Mouse (Mus musculus): ENCODE data around the gene Ftsj1. TPM values are rescaled to one million over a fixed set of nuclear protein-coding genes. Genes with fewer than 3 reads are reported as not detected.

Ftsj1 gene
- total and polyA plus RNA-seq, 3 experiments = 51.8 to 124 TPM; not detected in 1

DNA sequence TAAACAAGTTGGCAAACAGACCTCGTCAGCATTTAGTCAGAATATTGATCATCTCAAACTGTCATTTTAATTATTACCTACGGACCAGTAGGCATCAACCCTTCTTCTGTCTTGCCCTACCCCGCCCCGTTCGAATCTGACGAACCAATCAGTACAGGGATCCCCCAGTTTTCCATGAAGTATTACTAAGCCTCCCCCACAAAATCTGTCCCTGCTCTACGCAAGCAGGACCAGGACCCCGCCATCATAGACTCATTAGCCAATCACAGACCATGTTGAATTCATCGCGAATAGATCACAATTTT lies 58.8 kb downstream of the Ftsj1 start, which contains the start of gene Ebp:
TSS of gene Ebp (minus strand) at position 94 of the 305 bp plus-strand sequence.
- no peaks in the 10 kb centered on the region for H3K27me3 ChIP-seq (ENCODE audit: control insufficient read depth in 1 of 2, insufficient read depth in 2 of 2, low read length in 2 of 2)
- peak within 1 kb of the TSS; percentile 92 for H3K9ac ChIP-seq (ENCODE audit: control insufficient read depth, low read depth, low read length, poor library complexity, severe bottlenecking)
- peak within 1 kb of the TSS; percentile 77 to 91 for H3K4me3 ChIP-seq (ENCODE audit: control insufficient read depth in 1 of 2, insufficient read depth in 1 of 2, low read depth in 2 of 2, low read length in 2 of 2)
- peak within 1 kb of the TSS; percentile 69 for H3K27ac ChIP-seq (ENCODE audit: control insufficient read depth, low read depth, low read length)
- no peak for TF ChIP-seq TCF12 (IDR thresholded peaks at IDR 0.05; ENCODE audit: low read depth, low read length)
- no peak for TF ChIP-seq GABPA (IDR thresholded peaks at IDR 0.05; ENCODE audit: low read depth, low read length)
- TF ChIP-seq ZNF384 (IDR thresholded peaks at IDR 0.05; ENCODE audit: low read depth, low read length) = no peak
- no peak for TF ChIP-seq HCFC1 (IDR thresholded peaks at IDR 0.05; ENCODE audit: low read depth, low read length)
- no peak for TF ChIP-seq BHLHE40 (IDR thresholded peaks at IDR 0.05; ENCODE audit: borderline replicate concordance, low read depth, low read length)
- no peak for TF ChIP-seq USF2 (IDR thresholded peaks at IDR 0.05; ENCODE audit: borderline replicate concordance in 1 of 2, insufficient read depth in 1 of 2, low read depth in 1 of 2, low read length in 2 of 2)
- TF ChIP-seq MAZ (IDR thresholded peaks at IDR 0.05; ENCODE audit: low read depth, low read length) = no peak
- no peak for TF ChIP-seq TBP (IDR thresholded peaks at IDR 0.05; ENCODE audit: low read depth, low read length)
- no peak for TF ChIP-seq POLR2A (IDR thresholded peaks at IDR 0.05; ENCODE audit: control insufficient read depth in 1 of 2, insufficient read depth in 1 of 2, low read depth in 1 of 2, low read length in 2 of 2, poor library complexity in 1 of 2)
- no peak for TF ChIP-seq KAT2A (conservative IDR thresholded peaks at IDR 0.05; ENCODE audit: low read depth, low read length)
- no peak for TF ChIP-seq USF1 (IDR thresholded peaks at IDR 0.05; ENCODE audit: low read depth, low read length)
- no peak for TF ChIP-seq ZC3H11A (IDR thresholded peaks at IDR 0.05; ENCODE audit: low read depth, low read length)
- TF ChIP-seq RAD21 (IDR thresholded peaks at IDR 0.05; ENCODE audit: low read depth, low read length) = no peak
- no peak for TF ChIP-seq NRF1 (IDR thresholded peaks at IDR 0.05; ENCODE audit: insufficient read depth, low read depth, low read length, poor library complexity, severe bottlenecking)
- TF ChIP-seq MXI1 (IDR thresholded peaks at IDR 0.05; ENCODE audit: low read depth, low read length) = no peak
- no peaks in the 10 kb centered on the region for H3K9me3 ChIP-seq (replicated peaks; ENCODE audit: insufficient read depth, low read length)
- H3K4me1 ChIP-seq (ENCODE audit: control insufficient read depth in 1 of 2, insufficient read depth in 2 of 2, low read length in 2 of 2) = peaks cover 2 to 16% of the 10 kb centered on the region in 2 experiments
- peaks cover 10% of the 10 kb centered on the region for H3K79me2 ChIP-seq (ENCODE audit: control insufficient read depth, insufficient read depth, low read length, poor library complexity)
- peaks cover 0 to 7% of the 10 kb centered on the region in 2 experiments; a peak in 2 of 4 replicates for H3K36me3 ChIP-seq (ENCODE audit: control insufficient read depth in 1 of 2, insufficient read depth in 2 of 2, low read length in 2 of 2)
- no peak for DNase-seq (ENCODE audit: low read depth, low spot score)

DNA sequence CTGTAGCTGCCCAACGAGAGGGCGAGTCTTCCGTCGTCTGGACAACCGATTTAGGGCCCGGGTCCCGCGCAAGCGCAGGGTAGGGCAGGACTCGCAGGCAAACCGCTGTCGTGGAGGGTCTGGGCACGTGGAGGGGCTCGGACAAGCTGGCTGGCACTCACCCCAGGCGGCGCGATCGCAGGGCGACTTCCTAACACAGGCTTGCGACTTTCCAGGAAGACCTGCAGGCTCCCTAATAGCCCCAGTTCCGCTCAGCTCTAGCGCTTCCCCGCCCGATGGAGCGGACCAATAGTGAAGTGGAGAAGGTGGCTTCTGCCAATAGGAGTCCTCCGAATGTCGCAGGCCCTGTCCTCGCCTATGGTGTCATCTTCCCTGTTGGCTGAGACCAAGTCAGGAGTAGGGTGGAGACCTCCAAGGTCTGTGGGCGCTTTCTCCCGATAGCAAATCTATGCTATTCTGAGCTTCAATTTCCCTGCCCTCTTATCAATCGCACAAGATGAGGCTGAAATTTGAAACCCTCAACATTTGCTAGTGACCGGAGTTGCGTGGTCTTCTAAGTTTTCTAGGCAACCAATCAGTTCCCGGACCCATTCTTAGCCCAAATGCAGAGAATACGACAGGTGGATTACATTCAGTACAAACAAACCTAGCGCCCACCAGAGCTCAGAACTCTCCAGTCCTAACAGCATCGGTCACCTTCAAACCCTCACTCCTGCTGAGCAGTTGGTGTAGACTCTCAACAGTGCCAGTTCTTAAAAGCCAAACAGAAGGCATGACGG lies 59.4 kb downstream of the Ftsj1 start:
- peaks cover 10% of the 10 kb centered on the region for H3K79me2 ChIP-seq (ENCODE audit: control insufficient read depth, insufficient read depth, low read length, poor library complexity)
- no peaks in the 10 kb centered on the region for H3K27me3 ChIP-seq (ENCODE audit: control insufficient read depth in 1 of 2, insufficient read depth in 2 of 2, low read length in 2 of 2)
- no peaks in the 10 kb centered on the region for H3K9me3 ChIP-seq (replicated peaks; ENCODE audit: insufficient read depth, low read length)
- H3K36me3 ChIP-seq (ENCODE audit: control insufficient read depth in 1 of 2, insufficient read depth in 2 of 2, low read length in 2 of 2) = peaks cover 0 to 7% of the 10 kb centered on the region in 2 experiments; a peak in 2 of 4 replicates
- H3K4me3 ChIP-seq (ENCODE audit: control insufficient read depth in 1 of 2, insufficient read depth in 1 of 2, low read depth in 2 of 2, low read length in 2 of 2) = peak overlapping the region; percentile 77 to 91
- H3K27ac ChIP-seq (ENCODE audit: control insufficient read depth, low read depth, low read length) = peak overlapping the region; percentile 69
- H3K4me1 ChIP-seq (ENCODE audit: control insufficient read depth in 1 of 2, insufficient read depth in 2 of 2, low read length in 2 of 2) = peaks cover 2 to 16% of the 10 kb centered on the region in 2 experiments
- peak overlapping the region; percentile 92 for H3K9ac ChIP-seq (ENCODE audit: control insufficient read depth, low read depth, low read length, poor library complexity, severe bottlenecking)
- DNase-seq (ENCODE audit: low read depth, low spot score) = peak; percentile 97
- TF ChIP-seq MAZ (IDR thresholded peaks at IDR 0.05; ENCODE audit: low read depth, low read length) = 0 out of 2 replicates have a peak, but pooled peaks have one; percentile 32
- peak; percentile 53; the same call in 1 of the 2 replicates for TF ChIP-seq E2F4 (IDR thresholded peaks at IDR 0.05; ENCODE audit: borderline replicate concordance, low read depth, low read length)
- peak; percentile 76 for TF ChIP-seq HCFC1 (IDR thresholded peaks at IDR 0.05; ENCODE audit: low read depth, low read length)
- TF ChIP-seq ZNF384 (IDR thresholded peaks at IDR 0.05; ENCODE audit: low read depth, low read length) = no peak
- TF ChIP-seq ELF1 (IDR thresholded peaks at IDR 0.05; ENCODE audit: low read depth, low read length) = peak; percentile 86
- peak; percentile 73 for TF ChIP-seq RCOR1 (IDR thresholded peaks at IDR 0.05; ENCODE audit: low read depth, low read length)
- TF ChIP-seq MAX (IDR thresholded peaks at IDR 0.05; ENCODE audit: low read length) = peak; percentile 78
- TF ChIP-seq KAT2A (conservative IDR thresholded peaks at IDR 0.05; ENCODE audit: low read depth, low read length) = no peak; the same call in 1 of the 2 replicates
- TF ChIP-seq ZKSCAN1 (IDR thresholded peaks at IDR 0.05; ENCODE audit: low read depth, low read length) = no peak
- no peak for TF ChIP-seq USF2 (IDR thresholded peaks at IDR 0.05; ENCODE audit: borderline replicate concordance in 1 of 2, insufficient read depth in 1 of 2, low read depth in 1 of 2, low read length in 2 of 2)
- no peak for TF ChIP-seq ZC3H11A (IDR thresholded peaks at IDR 0.05; ENCODE audit: low read depth, low read length)
- peak; percentile 66 for TF ChIP-seq CHD2 (IDR thresholded peaks at IDR 0.05; ENCODE audit: low read length)
- peak; percentile 72 for TF ChIP-seq GATA1 (IDR thresholded peaks at IDR 0.05; ENCODE audit: low read depth, low read length)
- no peak for TF ChIP-seq JUND (IDR thresholded peaks at IDR 0.05; ENCODE audit: low read depth, low read length)
- TF ChIP-seq MXI1 (IDR thresholded peaks at IDR 0.05; ENCODE audit: low read depth, low read length) = peak; percentile 58
- TF ChIP-seq TCF12 (IDR thresholded peaks at IDR 0.05; ENCODE audit: low read depth, low read length) = peak; percentile 52
- peak; percentile 37 to 45; a peak in 1 of 4 replicates for TF ChIP-seq EP300 (IDR thresholded peaks at IDR 0.05; ENCODE audit: low read depth in 1 of 2, low read length in 2 of 2)
- TF ChIP-seq SIN3A (IDR thresholded peaks at IDR 0.05; ENCODE audit: low read length) = peak; percentile 51; the same call in 1 of the 2 replicates
- TF ChIP-seq TBP (IDR thresholded peaks at IDR 0.05; ENCODE audit: low read depth, low read length) = peak; percentile 65
- TF ChIP-seq BHLHE40 (IDR thresholded peaks at IDR 0.05; ENCODE audit: borderline replicate concordance, low read depth, low read length) = no peak; the same call in 1 of the 2 replicates
- peak; percentile 69; the same call in 1 of the 2 replicates for TF ChIP-seq POLR2AphosphoS2 (IDR thresholded peaks at IDR 0.05; ENCODE audit: low read length)
- TF ChIP-seq USF1 (IDR thresholded peaks at IDR 0.05; ENCODE audit: low read depth, low read length) = 0 out of 2 replicates have a peak, but pooled peaks have one; percentile 17
- peak; percentile 69 for TF ChIP-seq ZMIZ1 (IDR thresholded peaks at IDR 0.05; ENCODE audit: low read depth, low read length)
